Mouse (Mus musculus): ENCODE data around the gene Gm28539. TPM values are rescaled to one million over a fixed set of nuclear protein-coding genes. Genes with fewer than 3 reads are reported as not detected.

Gene Gm28539
- polyA plus RNA-seq, 1 experiment from 2014 or later: not detected

GRCm38 (mm10) chr16:18905648-18906047 lies 69.3 kb downstream of the Gm28539 start:
- no peaks in the 10 kb centered on the region for H3K27me3 ChIP-seq
- H3K4me3 ChIP-seq: no peak overlapping the region
- H3K4me2 ChIP-seq: no peak overlapping the region
- WGBS: 93% methylated on average over 1 of the region's 1 CpGs
- peaks cover 36% of the 10 kb centered on the region for H3K36me3 ChIP-seq
- no peaks in the 10 kb centered on the region for H3K9me3 ChIP-seq
- no peak overlapping the region for H3K27ac ChIP-seq
- H3K9ac ChIP-seq: no peak overlapping the region
- ATAC-seq (ENCODE audit: borderline replicate concordance, extremely low read depth, low FRiP score, low TSS enrichment): no peak
- H3K4me1 ChIP-seq: no peaks in the 10 kb centered on the region

- ATAC-seq (ENCODE audit: borderline replicate concordance, extremely low read depth, low FRiP score, low TSS enrichment): no peak
- peaks cover 69% of the 10 kb centered on the region for H3K36me3 ChIP-seq
- no peak overlapping the region for H3K9ac ChIP-seq
- no peaks in the 10 kb centered on the region for H3K4me1 ChIP-seq
- no peak overlapping the region for H3K4me3 ChIP-seq
- 92% methylated on average over 4 of the region's 4 CpGs for WGBS
- H3K27ac ChIP-seq: no peak overlapping the region
- no peaks in the 10 kb centered on the region for H3K27me3 ChIP-seq
- no peaks in the 10 kb centered on the region for H3K9me3 ChIP-seq
- no peak overlapping the region for H3K4me2 ChIP-seq
These were observed 79.7 kb downstream of the Gm28539 start for GRCm38 (mm10) chr16:18916064-18916463.

- no peak for ATAC-seq (ENCODE audit: borderline replicate concordance, extremely low read depth, low FRiP score, low TSS enrichment)
- Histone ChIP-seq H3K4me2 (no peak overlapping the region), H3K4me3 (no peak overlapping the region), H3K36me3 (peaks cover 88% of the 10 kb centered on the region), H3K27me3 (no peaks in the 10 kb centered on the region), H3K9me3 (no peaks in the 10 kb centered on the region), H3K9ac (no peak overlapping the region), H3K27ac (no peak overlapping the region), H3K4me1 (no peaks in the 10 kb centered on the region)
- WGBS: 93% methylated on average over 2 of the region's 2 CpGs
These were observed 85.4 kb downstream of the Gm28539 start for GRCm38 (mm10) chr16:18921771-18922170.

- WGBS: 100% methylated on average over 1 of the region's 1 CpGs
- ATAC-seq (ENCODE audit: borderline replicate concordance, extremely low read depth, low FRiP score, low TSS enrichment): no peak
These were observed 91.6 kb downstream of the Gm28539 start for GRCm38 (mm10) chr16:18927963-18928362.

GRCm38 (mm10) chr16:18938321-18939082 lies 102.1 kb downstream of the Gm28539 start:
- Histone ChIP-seq H3K36me3 (peaks cover 38% of the 10 kb centered on the region), H3K9me3 (no peaks in the 10 kb centered on the region), H3K27ac (no peak overlapping the region), H3K4me1 (no peaks in the 10 kb centered on the region), H3K4me3 (no peak overlapping the region), H3K27me3 (no peaks in the 10 kb centered on the region), H3K4me2 (no peak overlapping the region), H3K9ac (no peak overlapping the region)
- ATAC-seq (ENCODE audit: borderline replicate concordance, extremely low read depth, low FRiP score, low TSS enrichment): no peak
- WGBS: 56% methylated on average over 5 of the region's 5 CpGs

More at GRCm38 (mm10) chr16:18927963-18928362, 91.6 kb downstream of the Gm28539 start:
- Histone ChIP-seq H3K9me3 (no peaks in the 10 kb centered on the region), H3K27ac (no peak overlapping the region), H3K27me3 (no peaks in the 10 kb centered on the region), H3K4me1 (no peaks in the 10 kb centered on the region), H3K4me3 (no peak overlapping the region), H3K4me2 (no peak overlapping the region), H3K9ac (no peak overlapping the region), H3K36me3 (peaks cover 59% of the 10 kb centered on the region)

GRCm38 (mm10) chr16:18943906-18944305 lies 107.5 kb downstream of the Gm28539 start:
- Histone ChIP-seq H3K4me3 (no peak overlapping the region), H3K4me1 (no peaks in the 10 kb centered on the region), H3K36me3 (peaks cover 40% of the 10 kb centered on the region), H3K9me3 (no peaks in the 10 kb centered on the region), H3K27me3 (no peaks in the 10 kb centered on the region), H3K9ac (no peak overlapping the region), H3K27ac (no peak overlapping the region), H3K4me2 (no peak overlapping the region)
- ATAC-seq (ENCODE audit: borderline replicate concordance, extremely low read depth, low FRiP score, low TSS enrichment): no peak
- 95% methylated on average over 6 of the region's 6 CpGs for WGBS

GRCm38 (mm10) chr16:18948941-18949340 lies 112.6 kb downstream of the Gm28539 start:
- 93% methylated on average over 9 of the region's 9 CpGs for WGBS

GRCm38 (mm10) chr16:18950351-18950750 lies 114.0 kb downstream of the Gm28539 start:
- ATAC-seq (ENCODE audit: borderline replicate concordance, extremely low read depth, low FRiP score, low TSS enrichment): no peak
- no peaks in the 10 kb centered on the region for H3K9me3 ChIP-seq
- no peak overlapping the region for H3K9ac ChIP-seq
- WGBS: 83% methylated on average over 2 of the region's 2 CpGs
- H3K4me2 ChIP-seq: no peak overlapping the region
- H3K4me3 ChIP-seq: no peak overlapping the region
- no peaks in the 10 kb centered on the region for H3K4me1 ChIP-seq
- no peaks in the 10 kb centered on the region for H3K27me3 ChIP-seq
- peaks cover 86% of the 10 kb centered on the region for H3K36me3 ChIP-seq
- H3K27ac ChIP-seq: no peak overlapping the region

More at GRCm38 (mm10) chr16:18948941-18949340, 112.6 kb downstream of the Gm28539 start:
- no peak overlapping the region for H3K4me2 ChIP-seq
- no peak overlapping the region for H3K4me3 ChIP-seq
- H3K36me3 ChIP-seq: peaks cover 75% of the 10 kb centered on the region
- no peak overlapping the region for H3K27ac ChIP-seq
- no peak overlapping the region for H3K9ac ChIP-seq
- no peaks in the 10 kb centered on the region for H3K27me3 ChIP-seq
- no peak for ATAC-seq (ENCODE audit: borderline replicate concordance, extremely low read depth, low FRiP score, low TSS enrichment)
- H3K4me1 ChIP-seq: no peaks in the 10 kb centered on the region
- no peaks in the 10 kb centered on the region for H3K9me3 ChIP-seq

GRCm38 (mm10) chr16:18952813-18953212 lies 116.4 kb downstream of the Gm28539 start:
- Histone ChIP-seq H3K36me3 (peaks cover 91% of the 10 kb centered on the region), H3K4me2 (no peak overlapping the region), H3K9me3 (no peaks in the 10 kb centered on the region), H3K4me3 (no peak overlapping the region), H3K27me3 (no peaks in the 10 kb centered on the region), H3K4me1 (no peaks in the 10 kb centered on the region), H3K27ac (no peak overlapping the region), H3K9ac (no peak overlapping the region)
- no peak for ATAC-seq (ENCODE audit: borderline replicate concordance, extremely low read depth, low FRiP score, low TSS enrichment)

- WGBS: 80% methylated on average over 3 of the region's 3 CpGs
- Histone ChIP-seq H3K4me2 (no peak overlapping the region), H3K9ac (no peak overlapping the region), H3K4me3 (no peak overlapping the region), H3K27ac (no peak overlapping the region), H3K9me3 (no peaks in the 10 kb centered on the region; the same call in 1 of the 2 replicates), H3K27me3 (no peaks in the 10 kb centered on the region), H3K4me1 (no peaks in the 10 kb centered on the region), H3K36me3 (peaks cover 72% of the 10 kb centered on the region)
- ATAC-seq (ENCODE audit: borderline replicate concordance, extremely low read depth, low FRiP score, low TSS enrichment): no peak
These were observed 118.7 kb downstream of the Gm28539 start for GRCm38 (mm10) chr16:18955070-18955469.

- Histone ChIP-seq H3K9ac (no peak overlapping the region), H3K4me1 (no peaks in the 10 kb centered on the region), H3K27ac (no peak overlapping the region), H3K9me3 (peaks cover 9% of the 10 kb centered on the region; the same call in 1 of the 2 replicates), H3K4me2 (no peak overlapping the region), H3K36me3 (peaks cover 62% of the 10 kb centered on the region), H3K4me3 (no peak overlapping the region), H3K27me3 (no peaks in the 10 kb centered on the region)
- ATAC-seq (ENCODE audit: borderline replicate concordance, extremely low read depth, low FRiP score, low TSS enrichment): no peak
These were observed 127.1 kb downstream of the Gm28539 start for GRCm38 (mm10) chr16:18963486-18963885.

- Histone ChIP-seq H3K36me3 (peaks cover 42% of the 10 kb centered on the region), H3K27ac (peak overlapping the region; percentile 47), H3K4me3 (no peak overlapping the region), H3K9ac (no peak overlapping the region), H3K4me1 (no peaks in the 10 kb centered on the region), H3K4me2 (no peak overlapping the region), H3K9me3 (no peaks in the 10 kb centered on the region), H3K27me3 (no peaks in the 10 kb centered on the region)
- 82% methylated on average over 9 of the region's 9 CpGs for WGBS
- ATAC-seq (ENCODE audit: borderline replicate concordance, extremely low read depth, low FRiP score, low TSS enrichment): no peak
These were observed 133.2 kb downstream of the Gm28539 start for GRCm38 (mm10) chr16:18969420-18970128.

Data from lung, embryonic 15.5 days (tissue).